Mouse (Mus musculus): Measurements from ENCODE around the gene Procr.

Gene Procr

GRCm38 (mm10) chr2:155749394-155749793 lies 1.5 kb upstream of the Procr start:
- DNase-seq (ENCODE audit: low read depth, low spot score), result no peak

GRCm38 (mm10) chr2:155755746-155756145 lies 4.8 kb downstream of the Procr start:
- DNase-seq (ENCODE audit: low read depth, low spot score), result peak; percentile 19

GRCm38 (mm10) chr2:155756855-155757566 lies 6.1 kb downstream of the Procr start:
- DNase-seq (ENCODE audit: low read depth, low spot score), result no peak

GRCm38 (mm10) chr2:155764679-155765418 lies 13.9 kb downstream of the Procr start:
- peak; percentile 51 for DNase-seq (ENCODE audit: low read depth, low spot score)

GRCm38 (mm10) chr2:155773664-155774063 lies 22.7 kb downstream of the Procr start:
- DNase-seq (ENCODE audit: low read depth, low spot score), result no peak

- DNase-seq (ENCODE audit: low read depth, low spot score), result no peak
Observed at GRCm38 (mm10) chr2:155774261-155774926, 23.5 kb downstream of the Procr start.

- DNase-seq (ENCODE audit: low read depth, low spot score), result no peak
Observed at GRCm38 (mm10) chr2:155774927-155775684, 24.2 kb downstream of the Procr start, which contains the start of gene Mmp24. Gene Mmp24 (plus strand): TSS chr2:155775342.

GRCm38 (mm10) chr2:155775685-155776263 lies 24.9 kb downstream of the Procr start:
- DNase-seq (ENCODE audit: low read depth, low spot score), result no peak

GRCm38 (mm10) chr2:155776824-155777687 lies 26.1 kb downstream of the Procr start:
- no peak for DNase-seq (ENCODE audit: low read depth, low spot score)

- DNase-seq (ENCODE audit: low read depth, low spot score), result no peak
Observed at GRCm38 (mm10) chr2:155777688-155777985, 26.7 kb downstream of the Procr start.

- DNase-seq (ENCODE audit: low read depth, low spot score), result no peak
Observed at GRCm38 (mm10) chr2:155778004-155778403, 27.1 kb downstream of the Procr start.

GRCm38 (mm10) chr2:155779066-155779465 lies 28.1 kb downstream of the Procr start:
- no peak for DNase-seq (ENCODE audit: low read depth, low spot score)

GRCm38 (mm10) chr2:155779506-155779905 lies 28.6 kb downstream of the Procr start:
- DNase-seq (ENCODE audit: low read depth, low spot score), result no peak

GRCm38 (mm10) chr2:155784534-155784933 lies 33.6 kb downstream of the Procr start:
- no peak for DNase-seq (ENCODE audit: low read depth, low spot score)

GRCm38 (mm10) chr2:155786905-155787304 lies 36.0 kb downstream of the Procr start:
- no peak for DNase-seq (ENCODE audit: low read depth, low spot score)

GRCm38 (mm10) chr2:155787949-155788931 lies 37.3 kb downstream of the Procr start:
- DNase-seq (ENCODE audit: low read depth, low spot score), result no peak

GRCm38 (mm10) chr2:155792899-155793298 lies 42.0 kb downstream of the Procr start:
- DNase-seq (ENCODE audit: low read depth, low spot score), result no peak

- DNase-seq (ENCODE audit: low read depth, low spot score), result no peak
Observed at GRCm38 (mm10) chr2:155794674-155795445, 43.9 kb downstream of the Procr start.

GRCm38 (mm10) chr2:155798613-155799012 lies 47.7 kb downstream of the Procr start:
- DNase-seq (ENCODE audit: low read depth, low spot score), result no peak

Measured in c-Kit-negative CD71-positive TER-119-positive erythroid progenitor cells, embryonic 14.5 days (primary cell).